Mouse (Mus musculus): ENCODE measurements around the gene Ccl1.

The Ccl1 gene

DNA sequence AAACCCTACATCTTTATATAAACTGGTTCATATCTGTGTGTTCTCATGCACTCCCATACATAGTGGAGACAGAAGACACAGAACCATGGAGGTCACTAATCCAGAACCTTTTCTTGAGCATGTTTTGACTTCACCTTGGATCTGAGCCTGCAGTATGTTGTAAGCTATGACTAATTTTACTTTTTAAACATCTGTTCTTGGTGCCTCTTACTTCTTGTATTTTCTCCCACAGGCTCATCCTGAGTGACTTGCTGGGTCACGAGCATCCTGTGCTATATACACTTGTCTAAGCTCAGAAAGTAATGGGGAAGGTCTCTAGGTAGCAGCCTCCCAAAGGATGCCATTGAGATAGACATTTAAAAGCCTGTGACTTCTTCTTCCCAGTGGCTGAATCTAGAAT, 172.5 kb downstream of the Ccl1 start:
- in situ Hi-C loops (cut with MboI), result no loop called here
